Mouse (Mus musculus) forebrain, postnatal 0 days (tissue): Measurements from ENCODE around the gene Cep57l1. TPM values are rescaled to one million over a fixed set of nuclear protein-coding genes. Genes with fewer than 3 reads are reported as not detected.

Experiments used
- ATAC-seq: fragments of 200-750 bp; cut with Nextera tagmentation; 2 replicates; pipeline ENCODE4 v1.8.0; 2017; ENCODE audit warnings: mild to moderate bottlenecking, moderate library complexity
- DNase-seq: peaks from one replicate; pipeline ENCODE4 v3.0.0-alpha.2; 2015
- H3K27ac ChIP-seq: fragments of 300-500 bp; sonication (generic); 2 replicates; pipeline ENCODE4 v1.5.1; 2014; ENCODE audit warnings: low read depth, mild to moderate bottlenecking, antibody characterized with exemption, low read length, moderate library complexity, mixed read lengths
- H3K27me3 ChIP-seq: fragments of 300-500 bp; sonication (generic); 2 replicates; pipeline ENCODE4 v1.6.1; 2014; ENCODE audit warnings: mild to moderate bottlenecking, low read length, mixed read lengths; ENCODE audit not compliant: insufficient read depth
- H3K36me3 ChIP-seq: fragments of 300-500 bp; sonication (generic); 2 replicates; pipeline ENCODE4 v1.6.1; 2014; ENCODE audit warnings: mild to moderate bottlenecking, moderate library complexity; ENCODE audit not compliant: insufficient read depth
- H3K4me1 ChIP-seq: fragments of 300-500 bp; sonication (generic); 2 replicates; pipeline ENCODE4 v1.6.1; 2014; ENCODE audit warnings: antibody characterized with exemption; ENCODE audit not compliant: insufficient read depth
- H3K4me2 ChIP-seq: fragments of 300-500 bp; sonication (generic); 2 replicates; pipeline ENCODE4 v1.6.1; 2014; ENCODE audit warnings: low read depth, mild to moderate bottlenecking, moderate library complexity
- H3K4me3 ChIP-seq: fragments of 300-500 bp; sonication (generic); 2 replicates; pipeline ENCODE4 v1.5.1; 2014; ENCODE audit warnings: low read depth, low read length, mixed read lengths
- H3K9ac ChIP-seq: fragments of 300-500 bp; sonication (generic); 2 replicates; pipeline ENCODE4 v1.6.1; 2014; ENCODE audit warnings: mild to moderate bottlenecking
- H3K9me3 ChIP-seq: fragments of 300-500 bp; sonication (generic); 2 replicates; pipeline ENCODE4 v1.6.1; 2016; ENCODE audit warnings: low read length
- CTCF ChIP-seq: sonication (generic); IDR thresholded peaks from 2 replicates; pipeline ENCODE4 v1.5.1; 2016; ENCODE audit warnings: antibody characterized with exemption, control low read depth, low read depth
- WGBS: fragments of 180-500 bp; shearing (Covaris S2); extraction: QIAGEN DNeasy Blood & Tissue Kit; methylation state at CpG from one replicate; pipeline ENCODE4 v1.1.7; 2014; 5-methylcytosine and 5-hydroxymethylcytosine counted together
- polyA plus RNA-seq: library from polyadenylated mRNA; unstranded; fragments of >200 nt; fragmentation: Nextera tagmentation; extraction: Ambion mirVana; gene quantifications from 2 replicates; pipeline ENCODE4 v1.2.1, GENCODE M21; 2015
- total RNA-seq: library from RNA; depleted of rRNA; stranded (reverse); fragments of >200 nt; gene quantifications from 2 replicates; pipeline ENCODE4 v1.2.3, GENCODE M21; 2014

The Cep57l1 gene
- total and polyA plus RNA-seq, 2 experiments from 2014 or later: 10.2 to 11.7 TPM

DNA sequence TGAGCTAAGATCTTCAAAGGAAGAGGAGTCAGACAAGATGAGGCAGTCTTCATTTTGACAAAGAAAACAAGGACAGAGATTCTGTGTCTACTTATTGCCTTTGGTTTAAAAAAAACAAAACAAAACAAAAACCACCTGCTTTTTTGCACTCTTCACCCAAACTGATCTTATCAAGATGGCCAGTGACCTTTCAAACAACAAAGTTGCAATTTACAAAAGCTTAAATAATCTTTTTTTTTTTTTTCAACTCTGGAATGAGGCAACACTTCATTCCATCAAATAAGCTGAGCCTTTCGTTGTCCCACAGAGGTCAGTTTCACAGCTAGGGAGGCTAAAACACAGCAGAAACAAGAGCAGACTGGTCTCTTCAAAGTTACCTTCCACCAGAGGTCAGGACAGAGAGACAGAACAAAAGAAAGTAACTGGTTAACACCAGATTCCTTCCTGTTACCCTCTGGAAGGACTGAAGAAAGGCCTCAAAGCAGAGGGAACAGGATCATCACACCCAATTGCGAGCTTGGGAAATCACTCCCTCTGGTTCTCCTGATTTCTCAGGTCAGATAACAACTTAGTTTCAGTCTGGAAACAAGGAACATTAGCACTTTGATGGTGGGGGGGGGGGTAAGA lies 3.8 kb downstream of the Cep57l1 start:
- ATAC-seq: no peak
- 90% methylated on average over 2 of the region's 2 CpGs for WGBS
- Histone ChIP-seq H3K9me3 (peaks cover 16% of the 10 kb centered on the region; the same call in 1 of the 2 replicates), H3K27me3 (no peaks in the 10 kb centered on the region), H3K36me3 (peaks cover 4% of the 10 kb centered on the region; the same call in 1 of the 2 replicates), H3K4me1 (no peaks in the 10 kb centered on the region), H3K9ac (no peak overlapping the region), H3K4me3 (no peak overlapping the region), H3K27ac (no peak overlapping the region), H3K4me2 (no peak overlapping the region)
- no peak for TF ChIP-seq CTCF
- no peak for DNase-seq

DNA sequence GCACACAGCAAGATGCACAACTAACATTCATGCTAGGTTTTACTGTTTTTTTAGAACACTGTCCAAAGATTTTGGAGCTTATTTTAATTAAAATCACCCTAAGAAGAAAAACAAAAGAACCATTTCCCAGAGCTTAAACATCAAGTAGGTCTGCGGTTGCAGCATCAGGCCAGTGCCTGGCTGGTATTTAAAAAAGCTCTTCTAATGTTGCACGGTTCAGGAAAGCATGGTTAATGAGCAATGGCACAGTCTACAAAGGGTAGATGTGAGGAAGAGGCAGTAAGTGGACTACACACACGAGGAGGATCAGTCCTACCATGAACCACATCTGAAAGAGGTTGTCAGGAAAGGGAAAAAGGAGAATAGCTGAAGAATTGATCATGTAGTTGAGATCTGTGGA lies 5.0 kb downstream of the Cep57l1 start:
- ATAC-seq: no peak
- Histone ChIP-seq H3K27ac (no peak overlapping the region), H3K4me2 (no peak overlapping the region), H3K9ac (no peak overlapping the region), H3K36me3 (peaks cover 14% of the 10 kb centered on the region), H3K9me3 (peaks cover 19% of the 10 kb centered on the region; the same call in 1 of the 2 replicates), H3K27me3 (no peaks in the 10 kb centered on the region), H3K4me3 (no peak overlapping the region), H3K4me1 (no peaks in the 10 kb centered on the region)
- 89% methylated on average over 3 of the region's 3 CpGs for WGBS
- TF ChIP-seq CTCF: no peak
- DNase-seq: no peak

DNA sequence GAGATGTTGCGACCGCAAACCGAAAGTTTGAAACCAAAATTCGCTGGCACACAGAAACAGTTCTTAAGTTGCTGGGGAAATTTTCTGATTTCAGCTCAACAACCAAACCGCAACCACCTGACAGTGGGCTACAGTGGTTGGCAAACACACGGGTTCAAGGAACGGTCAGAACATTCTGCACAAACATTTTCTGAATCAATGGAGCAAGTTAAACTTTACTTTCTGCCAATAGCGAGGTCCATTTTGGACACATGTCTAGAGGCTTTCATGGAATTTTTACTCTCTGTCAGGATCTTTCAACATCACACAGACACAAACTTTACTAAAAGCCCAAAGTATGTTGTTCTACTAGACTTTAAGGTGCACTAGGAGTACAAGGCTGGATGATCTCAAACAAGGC lies 6.2 kb downstream of the Cep57l1 start:
- no peak for ATAC-seq
- Histone ChIP-seq H3K27ac (no peak overlapping the region), H3K4me1 (no peaks in the 10 kb centered on the region), H3K9ac (no peak overlapping the region), H3K4me3 (no peak overlapping the region), H3K27me3 (no peaks in the 10 kb centered on the region), H3K4me2 (no peak overlapping the region), H3K9me3 (peaks cover 22% of the 10 kb centered on the region; the same call in 1 of the 2 replicates), H3K36me3 (peaks cover 19% of the 10 kb centered on the region)
- no peak for TF ChIP-seq CTCF
- no peak for DNase-seq
- 98% methylated on average over 8 of the region's 8 CpGs for WGBS

DNA sequence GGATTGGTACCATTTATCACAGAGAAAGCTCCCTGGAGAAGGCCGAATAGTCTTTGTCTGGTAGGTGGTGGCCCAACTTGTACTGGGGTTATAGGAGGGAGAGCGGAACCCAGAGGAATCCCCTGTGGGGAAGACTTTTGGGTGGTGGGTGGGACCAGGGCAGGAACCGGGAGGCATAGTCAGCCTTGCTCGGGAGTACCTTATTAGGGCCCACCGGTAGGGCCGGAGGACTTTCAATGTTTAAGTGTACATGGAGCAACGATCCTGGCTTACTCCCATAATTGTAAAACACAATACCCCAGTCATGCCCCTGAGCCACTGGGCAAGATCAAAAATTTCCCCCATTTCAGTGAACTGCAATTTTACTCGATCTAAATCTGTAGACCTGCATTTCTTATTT lies 12.4 kb downstream of the Cep57l1 start:
- no peak for ATAC-seq

DNA sequence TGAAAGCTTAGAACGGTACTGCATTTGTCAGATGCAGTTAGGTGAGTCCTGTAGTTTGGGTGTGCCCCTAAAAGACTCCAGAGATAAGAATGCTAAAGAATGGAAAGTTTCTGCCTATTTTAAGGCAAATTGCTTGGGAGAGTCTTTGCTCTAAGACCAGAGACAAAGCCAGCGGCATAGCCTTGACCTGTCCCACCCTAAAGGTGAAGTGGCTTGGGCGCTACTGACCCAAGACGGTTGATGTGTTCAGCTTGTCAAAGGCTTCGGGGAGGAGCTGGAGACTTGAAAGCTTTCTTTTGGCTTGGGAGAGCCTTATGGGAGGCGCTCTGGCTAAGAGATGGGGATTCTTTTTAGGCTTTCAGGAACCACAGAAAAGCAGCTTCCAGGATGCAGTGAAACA lies 17.3 kb downstream of the Cep57l1 start:
- DNase-seq (no peak), ATAC-seq (no peak)
- no peak overlapping the region for H3K4me3 ChIP-seq
- no peak overlapping the region for H3K9ac ChIP-seq
- 0 out of 2 replicates have a peak, but pooled peaks cover 4% of the 10 kb centered on the region for H3K9me3 ChIP-seq
- H3K4me2 ChIP-seq: no peak overlapping the region
- no peaks in the 10 kb centered on the region for H3K36me3 ChIP-seq
- H3K27me3 ChIP-seq: no peaks in the 10 kb centered on the region
- WGBS: 96% methylated on average over 6 of the region's 6 CpGs
- no peak overlapping the region for H3K27ac ChIP-seq
- no peak for TF ChIP-seq CTCF
- no peaks in the 10 kb centered on the region for H3K4me1 ChIP-seq

More for the DNA sequence above, 12.4 kb downstream of the Cep57l1 start:
- WGBS: 98% methylated on average over 8 of the region's 8 CpGs
- no peak overlapping the region for H3K4me2 ChIP-seq
- peaks cover 25% of the 10 kb centered on the region for H3K36me3 ChIP-seq
- no peak overlapping the region for H3K4me3 ChIP-seq
- H3K27ac ChIP-seq: no peak overlapping the region
- peaks cover 16% of the 10 kb centered on the region; the same call in 1 of the 2 replicates for H3K9me3 ChIP-seq
- no peak for DNase-seq
- no peaks in the 10 kb centered on the region for H3K27me3 ChIP-seq
- no peak for TF ChIP-seq CTCF
- H3K4me1 ChIP-seq: no peaks in the 10 kb centered on the region
- no peak overlapping the region for H3K9ac ChIP-seq

DNA sequence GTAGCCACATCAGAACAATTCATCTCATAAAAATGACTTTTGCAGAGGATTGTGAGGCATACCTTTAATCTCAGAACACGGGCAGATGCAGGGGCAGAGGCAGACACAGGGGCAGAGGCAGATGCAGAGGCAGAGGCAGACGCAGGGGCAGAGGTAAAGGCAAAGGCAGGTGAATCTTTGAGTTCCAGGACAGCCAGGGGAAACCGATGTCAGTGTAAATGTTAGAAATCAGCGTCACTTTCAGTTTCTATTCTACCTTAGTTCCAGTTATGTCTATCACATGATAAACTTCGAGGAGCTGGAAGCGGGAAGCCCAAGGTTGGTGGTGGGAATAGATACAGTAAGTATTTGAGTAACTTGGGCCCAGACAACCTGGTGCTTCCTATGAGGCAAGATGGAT lies 42.4 kb downstream of the Cep57l1 start:
- ATAC-seq (no peak), DNase-seq (no peak)
- H3K4me3 ChIP-seq: no peak overlapping the region
- no peaks in the 10 kb centered on the region for H3K36me3 ChIP-seq
- no peak overlapping the region for H3K4me2 ChIP-seq
- no peaks in the 10 kb centered on the region for H3K9me3 ChIP-seq
- TF ChIP-seq CTCF: no peak
- WGBS: 97% methylated on average over 6 of the region's 6 CpGs
- no peak overlapping the region for H3K27ac ChIP-seq
- H3K4me1 ChIP-seq: no peaks in the 10 kb centered on the region
- no peaks in the 10 kb centered on the region for H3K27me3 ChIP-seq
- H3K9ac ChIP-seq: no peak overlapping the region

DNA sequence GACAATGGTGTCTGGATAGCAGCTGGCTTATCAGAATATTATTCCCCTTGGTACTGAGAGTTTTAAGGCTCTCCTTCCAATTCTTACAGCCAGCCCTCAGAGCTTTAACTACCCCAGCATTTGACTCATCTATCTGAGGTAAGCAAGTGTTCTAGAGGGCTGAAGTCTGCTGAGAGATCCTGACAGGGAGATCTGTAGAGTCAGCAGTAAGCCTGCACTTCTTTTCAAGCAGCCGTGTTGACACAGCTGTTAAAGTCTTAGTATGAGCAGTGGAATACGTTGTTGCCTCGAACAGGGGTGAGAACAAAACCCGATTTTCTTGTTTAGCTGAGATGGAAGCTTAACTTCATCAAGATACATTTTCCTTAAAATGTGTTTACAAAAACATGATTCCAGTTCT lies 43.4 kb downstream of the Cep57l1 start:
- no peak overlapping the region for H3K4me2 ChIP-seq
- H3K9ac ChIP-seq: no peak overlapping the region
- no peak overlapping the region for H3K27ac ChIP-seq
- ATAC-seq (no peak), DNase-seq (peak; percentile 2)
- no peak overlapping the region for H3K4me3 ChIP-seq
- H3K4me1 ChIP-seq: no peaks in the 10 kb centered on the region
- no peak for TF ChIP-seq CTCF
- H3K9me3 ChIP-seq: no peaks in the 10 kb centered on the region
- 79% methylated on average over 4 of the region's 4 CpGs for WGBS
- no peaks in the 10 kb centered on the region for H3K27me3 ChIP-seq
- H3K36me3 ChIP-seq: no peaks in the 10 kb centered on the region
